Mouse (Mus musculus) NIH3T3 (cell line): ENCODE measurements at regions not wholly inside any gene's neighbourhood (a gene's known extent, or its start where the extent isn't known, plus 50 kb on each side); places are given as distances from the start of the nearest gene placed in this dataset.
A peak's percentile ranks its signal among the peaks of the same experiment; 100 is the strongest.

Source experiments
- DNase-seq: peaks from one replicate; pipeline ENCODE4 v3.0.0-alpha.2; 2012; ENCODE audit warnings: low read depth

DNA sequence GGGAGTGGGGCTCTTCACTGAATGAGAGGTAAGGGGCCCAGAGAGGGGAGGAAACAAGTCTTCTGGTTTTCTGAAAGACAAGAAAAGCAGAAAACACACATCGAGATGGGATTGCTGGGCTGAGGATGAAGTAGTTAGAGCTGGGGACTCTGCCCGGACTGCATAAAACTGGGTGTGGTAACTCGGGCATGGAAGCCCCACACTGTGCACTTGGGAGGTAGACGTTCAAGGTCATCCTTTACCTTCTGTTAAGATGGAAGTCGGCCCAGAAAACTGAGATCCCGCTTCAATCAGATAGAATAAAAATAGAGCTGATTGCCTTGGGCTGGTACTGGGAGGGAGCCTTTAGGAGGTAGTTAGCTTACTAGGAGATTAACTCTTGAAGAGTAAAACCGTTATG, 107.2 kb downstream of the Rassf10 start:
- DNase-seq: no peak

- no peak for DNase-seq
These were observed 112.8 kb downstream of the Rassf10 start for GRCm38 (mm10) chr7:113066536-113066935.

- no peak for DNase-seq
These were observed 114.5 kb downstream of the Rassf10 start for GRCm38 (mm10) chr7:113068296-113068695.

- DNase-seq: no peak
These were observed 115.7 kb downstream of the Rassf10 start for GRCm38 (mm10) chr7:113069336-113069924.

DNA sequence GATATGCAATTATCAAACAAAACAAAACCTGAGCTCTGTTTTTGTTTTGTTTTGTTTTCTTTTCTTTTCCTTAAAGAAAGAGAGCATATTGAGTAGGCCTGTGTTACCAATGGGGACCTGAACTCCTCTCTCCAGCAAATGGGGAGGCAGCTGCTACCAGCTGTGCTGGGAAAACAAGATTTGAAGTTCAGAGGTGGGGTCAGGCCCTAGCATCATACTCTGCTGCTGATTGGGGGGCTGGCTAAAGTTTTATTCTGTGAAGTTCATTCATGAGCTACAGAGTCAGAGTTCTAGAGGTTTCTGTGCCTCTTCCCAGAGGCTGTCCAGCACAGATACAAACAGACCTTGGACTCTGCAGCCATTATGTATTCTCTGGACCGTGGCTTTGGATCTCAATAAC, 117.7 kb downstream of the Rassf10 start:
- DNase-seq: no peak

- DNase-seq: no peak
These were observed 120.0 kb downstream of the Rassf10 start for GRCm38 (mm10) chr7:113073781-113074180.

GRCm38 (mm10) chr7:113075371-113075770, 121.6 kb downstream of the Rassf10 start:
- DNase-seq: no peak

DNA sequence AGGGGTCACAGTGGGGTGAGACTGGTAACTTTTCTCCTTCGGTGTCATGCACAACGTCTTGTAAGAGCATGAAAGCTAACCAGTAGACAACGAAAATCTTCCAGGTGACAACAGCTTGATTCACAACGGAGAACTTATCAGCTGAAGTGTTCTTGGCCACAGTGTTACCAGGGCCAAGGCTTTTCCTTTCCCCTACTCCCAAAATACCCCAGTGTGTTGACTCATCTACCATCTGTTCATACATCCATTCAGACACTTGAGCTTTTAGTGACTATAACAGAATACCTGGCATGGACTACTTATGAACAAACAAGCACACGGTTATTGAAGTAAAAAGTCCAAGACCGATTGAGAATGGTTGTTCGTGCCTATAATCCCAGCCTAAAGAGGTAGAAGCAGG, 122.5 kb downstream of the Rassf10 start:
- DNase-seq: no peak

DNA sequence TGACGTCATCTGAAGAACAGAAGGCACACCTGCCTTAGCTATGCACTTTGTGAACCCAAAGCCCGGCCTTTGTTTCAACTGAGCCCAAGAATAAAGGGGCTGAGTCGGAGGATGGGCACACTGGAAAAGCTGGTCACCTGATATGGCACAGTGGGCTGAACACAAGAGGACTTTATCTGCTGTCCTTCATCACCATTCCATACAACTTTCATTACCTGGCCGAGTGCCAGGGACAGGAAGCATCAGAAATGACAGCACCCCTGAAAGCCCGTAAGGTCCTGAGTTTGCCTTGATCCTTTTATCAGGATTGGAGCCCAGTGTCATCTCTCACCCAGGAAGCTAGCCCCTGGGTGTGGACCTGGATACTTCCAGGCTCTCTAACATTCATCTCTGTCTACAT, 126.1 kb upstream of the Arntl start:
- DNase-seq: no peak

DNA sequence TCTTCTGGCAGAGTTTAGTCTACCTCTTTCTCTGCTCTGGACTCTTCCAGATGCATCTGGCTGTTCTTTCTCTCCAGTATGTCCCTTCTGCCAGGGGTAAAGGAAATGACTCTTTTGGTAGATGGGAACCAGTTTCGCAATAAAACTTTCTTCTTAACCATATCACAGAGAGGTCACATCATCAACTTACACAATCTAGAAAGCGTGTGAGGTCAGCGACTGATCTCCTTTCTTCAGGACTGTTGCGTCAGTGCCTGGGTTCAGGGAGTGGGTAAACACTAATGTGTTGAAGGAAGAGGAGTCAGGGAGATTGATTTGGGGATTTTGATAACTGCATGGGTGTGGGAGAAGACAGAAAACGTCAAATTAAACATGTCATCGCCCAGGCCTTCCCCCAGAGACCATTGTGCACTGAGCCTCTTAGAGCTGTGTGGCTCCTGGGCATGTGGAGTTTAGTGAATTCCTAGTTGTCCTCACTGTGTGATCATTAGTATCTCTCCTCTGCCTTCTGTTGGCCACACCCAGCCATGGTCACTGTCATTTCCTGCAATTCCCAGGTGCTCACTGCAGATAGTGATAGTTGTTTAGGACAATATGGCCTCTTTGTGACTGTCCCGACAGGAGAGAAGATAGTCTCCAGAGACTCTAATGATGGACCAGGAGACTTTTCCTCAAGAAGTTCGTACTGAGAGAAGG, 122.2 kb upstream of the Arntl start:
- peak; percentile 5 for DNase-seq

GRCm38 (mm10) chr7:113086158-113086557, 121.1 kb upstream of the Arntl start:
- no peak for DNase-seq

DNA sequence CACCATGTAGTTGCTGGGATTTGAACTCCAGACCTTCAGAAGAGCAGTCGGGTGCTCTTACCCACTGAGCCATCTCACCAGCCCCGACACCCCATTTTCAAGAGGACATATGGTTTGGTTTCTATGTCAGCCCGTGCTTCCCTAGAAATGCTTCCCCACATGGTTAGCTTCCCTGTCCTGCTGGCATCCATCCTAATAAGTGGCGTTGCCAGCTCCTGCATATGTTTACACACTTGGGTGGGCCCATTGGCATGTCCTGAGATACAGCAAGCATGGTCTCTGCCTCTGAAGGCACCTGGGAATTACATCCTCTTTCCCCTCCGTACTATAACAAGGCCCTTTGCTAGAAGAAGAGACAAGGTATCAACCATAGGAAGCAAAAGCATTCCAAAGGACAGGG, 119.6 kb upstream of the Arntl start:
- DNase-seq: no peak

GRCm38 (mm10) chr7:113089044-113089443, 118.2 kb upstream of the Arntl start:
- no peak for DNase-seq

DNA sequence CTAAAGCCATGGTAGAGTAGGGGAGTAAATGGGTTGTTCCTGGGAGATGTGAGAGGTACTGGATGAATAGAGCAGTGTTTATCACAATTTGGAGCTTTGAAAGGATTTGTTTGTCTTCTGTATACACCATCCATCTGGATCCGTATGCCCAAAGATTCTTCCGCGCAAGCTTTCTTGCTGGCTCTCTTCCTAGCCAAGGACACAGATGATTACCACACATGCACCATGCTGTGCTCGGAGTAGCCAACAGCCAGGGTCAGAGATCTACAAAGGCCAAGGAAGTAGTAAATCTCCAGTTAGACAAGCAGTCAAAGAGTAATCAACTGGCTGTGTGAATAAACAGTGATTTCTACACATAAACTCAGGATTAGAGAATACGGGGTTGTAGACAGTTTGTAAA, 113.3 kb upstream of the Arntl start:
- DNase-seq: no peak

DNA sequence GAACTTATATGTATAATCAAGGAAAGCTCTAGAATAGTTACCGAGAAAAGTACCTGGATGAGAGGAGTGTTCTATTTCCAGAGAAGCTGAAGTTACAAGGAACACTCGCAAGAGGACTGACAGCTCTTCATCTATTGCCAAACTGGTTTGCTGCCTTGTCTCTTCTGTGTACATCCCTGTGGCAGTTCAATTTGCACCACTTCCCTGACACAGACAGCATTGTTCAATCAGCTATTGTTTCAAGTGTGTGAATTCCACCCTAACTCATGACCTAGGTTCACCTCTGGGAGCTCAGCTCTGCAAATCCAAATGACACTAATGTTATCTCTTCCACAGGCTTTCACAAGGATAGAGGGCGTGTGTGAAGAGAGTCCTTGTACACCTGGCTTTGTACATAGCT, 112.2 kb upstream of the Arntl start:
- no peak for DNase-seq

- DNase-seq: no peak
These were observed 103.0 kb upstream of the Arntl start for GRCm38 (mm10) chr7:113104265-113104664.

- DNase-seq: no peak
These were observed 101.9 kb upstream of the Arntl start for GRCm38 (mm10) chr7:113105359-113105758.

DNA sequence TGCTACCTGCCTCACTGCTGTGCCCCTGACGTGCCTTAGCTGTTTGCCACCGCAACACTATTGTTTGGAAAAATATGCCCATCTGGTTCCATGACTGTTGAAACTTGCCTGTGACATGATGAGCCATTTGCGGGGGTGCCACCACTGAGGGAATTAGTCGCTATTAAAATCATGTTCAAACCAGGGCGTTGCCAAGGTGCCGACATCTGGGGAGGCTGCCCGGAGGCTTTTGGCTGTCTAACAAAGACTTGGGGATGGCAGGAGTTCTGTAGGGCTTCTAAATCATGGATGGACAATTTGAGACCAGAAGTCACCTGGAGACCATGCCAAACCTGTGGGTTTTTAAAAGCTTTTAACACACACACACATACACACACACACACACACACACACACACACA, 100.5 kb upstream of the Arntl start:
- DNase-seq: no peak

- no peak for DNase-seq
These were observed 99.3 kb upstream of the Arntl start for GRCm38 (mm10) chr7:113107965-113108364.

DNA sequence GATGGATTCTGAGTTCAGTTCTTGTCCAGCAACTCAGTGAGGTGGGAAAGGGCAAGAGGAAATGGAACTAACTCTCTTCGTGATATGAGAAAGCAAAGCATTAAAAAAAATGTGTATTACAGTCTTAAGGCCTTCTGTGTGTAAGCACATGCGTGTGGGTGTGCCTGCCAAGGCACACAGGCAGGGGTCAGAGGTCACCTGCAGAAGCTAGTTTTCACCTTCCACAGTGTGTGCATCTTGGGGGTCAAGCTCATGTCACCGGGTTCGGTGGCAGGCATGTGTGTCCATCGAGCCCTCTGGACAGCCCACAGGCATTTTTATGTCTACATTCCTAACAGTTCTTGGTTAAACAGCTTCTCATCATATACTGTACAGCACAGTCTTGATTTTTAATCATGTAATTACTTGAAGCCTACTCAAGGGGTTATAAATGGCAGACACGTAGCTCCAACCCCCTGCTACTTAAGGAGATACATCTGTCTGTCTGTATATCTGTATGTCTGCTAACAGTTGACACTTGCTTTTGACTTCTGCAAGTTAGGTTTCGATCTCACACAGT, 98.7 kb upstream of the Arntl start:
- DNase-seq: no peak

GRCm38 (mm10) chr7:113109481-113109880, 97.8 kb upstream of the Arntl start:
- no peak for DNase-seq

GRCm38 (mm10) chr7:113110867-113111508, 96.3 kb upstream of the Arntl start:
- DNase-seq: no peak

DNA sequence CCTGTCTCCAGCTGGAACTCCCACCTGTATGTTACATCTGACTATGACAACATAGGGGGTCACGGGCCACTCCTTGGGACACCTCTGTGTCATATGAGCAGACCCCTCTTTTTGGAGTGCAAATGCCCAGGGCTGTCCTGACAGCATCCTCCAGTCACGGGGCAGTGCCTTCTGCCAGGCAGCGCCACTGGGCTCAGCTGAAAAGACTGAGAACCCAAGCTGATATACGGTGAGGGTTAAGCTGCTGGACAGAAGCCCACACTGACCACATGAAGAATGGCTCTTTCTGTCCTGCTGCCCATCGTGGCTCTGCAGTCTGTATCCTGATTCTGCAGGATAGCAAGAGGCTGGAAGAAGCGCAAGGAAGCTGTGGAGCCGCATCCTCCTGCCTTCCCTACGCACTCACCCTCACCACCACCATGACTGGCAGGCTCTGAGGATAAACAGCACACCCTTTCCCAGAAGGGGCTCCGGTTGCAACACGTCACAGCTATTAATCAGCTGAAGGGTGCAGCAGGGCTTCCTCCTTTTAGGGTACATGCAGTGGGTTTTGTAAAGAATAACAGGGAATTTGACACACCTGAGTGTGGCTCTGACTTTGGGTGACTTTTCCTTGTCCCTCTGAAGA, 93.9 kb upstream of the Arntl start:
- peak; percentile 25 for DNase-seq
